Mouse (Mus musculus) heart, embryonic 16.5 days (tissue): ENCODE measurements around the gene Inhbe. TPM values are rescaled to one million over a fixed set of nuclear protein-coding genes. Genes with fewer than 3 reads are reported as not detected.
A peak's percentile ranks its signal among the peaks of the same experiment; 100 is the strongest.
"Not testable (repeated sequence)": the region's sequence is repeated elsewhere in the genome, so short reads cannot be mapped to it uniquely, and the experiment has no call there.

Source experiments
- ATAC-seq: fragments of 200-750 bp; cut with Nextera tagmentation; replicated peaks from 2 replicates; pipeline ENCODE4 v1.8.0; 2017; ENCODE audit warnings: moderate number of reproducible peaks; ENCODE audit not compliant: insufficient read depth, low FRiP score; ENCODE audit errors: extremely low read depth
- H3K27ac ChIP-seq: fragments of 300-500 bp; sonication (generic); 2 replicates; pipeline ENCODE4 v1.5.1; 2014; ENCODE audit warnings: mild to moderate bottlenecking, low read length, control low read depth, moderate library complexity
- H3K27me3 ChIP-seq: fragments of 300-500 bp; sonication (generic); 2 replicates; pipeline ENCODE4 v1.6.1; 2014; ENCODE audit warnings: low read length, mixed read lengths; ENCODE audit not compliant: control insufficient read depth, insufficient read depth
- H3K36me3 ChIP-seq: fragments of 300-500 bp; sonication (generic); 2 replicates; pipeline ENCODE4 v1.6.1; 2014; ENCODE audit not compliant: control insufficient read depth, insufficient read depth
- H3K4me1 ChIP-seq: fragments of 300-500 bp; sonication (generic); 2 replicates; pipeline ENCODE4 v1.6.1; 2014; ENCODE audit warnings: low read length, mixed read lengths; ENCODE audit not compliant: control insufficient read depth, insufficient read depth
- H3K4me2 ChIP-seq: fragments of 300-500 bp; sonication (generic); 2 replicates; pipeline ENCODE4 v1.6.1; 2014; ENCODE audit warnings: low read depth, mild to moderate bottlenecking, control low read depth, low read length
- H3K4me3 ChIP-seq: fragments of 300-500 bp; sonication (generic); 2 replicates; pipeline ENCODE4 v1.5.1; 2014; ENCODE audit warnings: mild to moderate bottlenecking, control low read depth, low read length
- H3K9ac ChIP-seq: fragments of 300-500 bp; sonication (generic); 2 replicates; pipeline ENCODE4 v1.6.1; 2014; ENCODE audit warnings: low read length, control low read depth
- H3K9me3 ChIP-seq: fragments of 300-500 bp; sonication (generic); replicated peaks from 2 replicates; pipeline ENCODE4 v1.6.1; 2016; ENCODE audit warnings: low read length; ENCODE audit not compliant: control insufficient read depth
- WGBS: fragments of 180-500 bp; shearing (Covaris S2); extraction: QIAGEN DNeasy Blood & Tissue Kit; methylation state at CpG from one replicate; pipeline ENCODE4 v1.1.7; 2014; 5-methylcytosine and 5-hydroxymethylcytosine counted together
- polyA plus RNA-seq: library from polyadenylated mRNA; unstranded; fragments of >200 nt; fragmentation: Nextera tagmentation; extraction: Ambion mirVana; gene quantifications from 2 replicates; pipeline ENCODE4 v1.2.1, GENCODE M21; 2015

Gene Inhbe
- polyA plus RNA-seq, 1 experiment from 2014 or later, result not detected

DNA sequence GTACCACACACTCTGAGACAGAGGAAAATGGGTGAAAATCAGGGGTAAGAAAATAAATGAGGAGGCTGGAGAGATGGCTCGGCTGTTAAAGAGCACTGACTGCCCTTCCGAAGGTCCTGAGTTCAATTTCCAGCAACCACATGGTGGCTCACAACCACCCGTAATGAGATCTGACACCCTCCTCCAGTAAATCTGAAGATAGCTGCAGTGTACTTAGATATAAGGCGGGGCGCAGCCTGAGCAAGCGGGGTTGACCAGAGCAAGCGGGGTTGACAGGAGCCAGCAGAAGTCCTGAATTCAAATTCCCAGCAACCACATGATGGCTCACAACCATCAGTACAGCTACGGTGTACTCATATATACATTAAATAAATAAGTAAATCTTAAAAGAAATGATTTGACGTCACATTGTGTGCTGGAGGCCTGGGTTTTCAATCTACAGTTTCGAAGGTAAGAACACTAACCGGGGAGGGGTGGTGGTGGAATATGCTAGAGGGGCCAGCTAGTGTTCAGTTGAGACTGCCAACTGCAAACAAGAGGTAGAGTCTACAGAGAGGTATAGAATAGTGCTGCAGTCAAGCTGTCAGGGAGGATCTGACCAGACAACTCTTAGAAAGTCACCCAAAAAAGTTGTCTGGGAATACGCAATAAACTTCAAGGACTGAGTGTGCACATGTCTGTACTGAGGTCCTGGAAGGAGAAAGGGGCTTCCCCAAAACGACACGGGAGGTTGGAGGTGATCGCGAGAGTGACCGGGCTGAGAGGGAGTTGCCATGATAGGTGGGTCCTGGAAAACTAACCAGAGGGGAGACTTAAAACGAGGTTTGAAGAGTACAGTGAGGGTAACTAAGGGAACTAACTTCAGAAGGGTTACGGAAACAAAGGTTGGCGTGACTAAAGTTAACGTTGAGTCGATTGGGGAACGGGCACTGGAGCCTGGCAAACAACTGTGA lies 43.4 kb downstream of the Inhbe start:
- Histone ChIP-seq H3K9me3 (no peaks in the 10 kb centered on the region), H3K4me2 (peak overlapping the region; percentile 77), H3K4me3 (peak overlapping the region; percentile 80), H3K9ac (peak overlapping the region; percentile 84), H3K4me1 (peaks cover 11% of the 10 kb centered on the region), H3K36me3 (peaks cover 22% of the 10 kb centered on the region), H3K27me3 (no peaks in the 10 kb centered on the region), H3K27ac (peak overlapping the region; percentile 53; the same call in 1 of the 2 replicates)
- peak; percentile 17; the same call in 1 of the 2 replicates for ATAC-seq
- 35% methylated on average over 23 of the region's 23 CpGs for WGBS

- not testable (repeated sequence) for H3K4me3 ChIP-seq, H3K9ac ChIP-seq, ATAC-seq, H3K4me2 ChIP-seq, H3K27me3 ChIP-seq, H3K9me3 ChIP-seq, H3K27ac ChIP-seq
- H3K4me1 ChIP-seq, result peaks cover 11% of the 10 kb centered on the region
- peaks cover 34% of the 10 kb centered on the region for H3K36me3 ChIP-seq
- WGBS, result 86% methylated on average over 3 of the region's 3 CpGs
Observed at GRCm38 (mm10) chr10:127309167-127309566, 45.0 kb downstream of the Inhbe start.

GRCm38 (mm10) chr10:127303136-127303535 lies 51.1 kb downstream of the Inhbe start:
- 88% methylated on average over 11 of the region's 11 CpGs for WGBS

DNA sequence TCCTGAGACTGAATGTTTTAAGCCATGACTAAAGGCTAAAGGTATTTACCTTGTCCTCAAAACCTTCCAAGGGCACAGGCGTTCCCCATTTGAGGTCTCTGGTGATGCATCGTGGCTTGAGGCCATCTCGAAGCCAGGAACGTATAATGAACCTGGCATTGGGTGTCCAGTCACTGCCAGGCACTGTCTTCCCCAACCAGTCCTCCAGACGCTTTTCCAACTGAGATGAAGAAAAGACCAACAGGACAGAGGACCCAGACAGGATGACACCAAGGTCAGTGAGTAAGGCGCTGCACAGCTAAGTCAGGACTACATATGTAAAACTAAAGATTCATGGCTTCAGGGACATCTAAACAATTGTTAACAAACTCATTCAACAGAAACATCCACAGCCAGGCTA lies 53.9 kb downstream of the Inhbe start:
- 93% methylated on average over 6 of the region's 6 CpGs for WGBS
- Histone ChIP-seq H3K27me3 (no peaks in the 10 kb centered on the region), H3K4me2 (no peak overlapping the region), H3K9me3 (no peaks in the 10 kb centered on the region), H3K4me1 (peaks cover 11% of the 10 kb centered on the region), H3K36me3 (peaks cover 72% of the 10 kb centered on the region), H3K4me3 (no peak overlapping the region), H3K9ac (no peak overlapping the region), H3K27ac (no peak overlapping the region)
- ATAC-seq, result no peak

More at GRCm38 (mm10) chr10:127303136-127303535, 51.1 kb downstream of the Inhbe start:
- no peak overlapping the region for H3K9ac ChIP-seq
- no peak for ATAC-seq
- no peaks in the 10 kb centered on the region for H3K27me3 ChIP-seq
- H3K9me3 ChIP-seq, result no peaks in the 10 kb centered on the region
- H3K4me2 ChIP-seq, result no peak overlapping the region
- H3K4me1 ChIP-seq, result no peaks in the 10 kb centered on the region
- no peak overlapping the region for H3K27ac ChIP-seq
- H3K4me3 ChIP-seq, result no peak overlapping the region
- H3K36me3 ChIP-seq, result peaks cover 67% of the 10 kb centered on the region

Other genes with a start within 250 kb of the Inhbe start
- gene Os9, start 233.3 kb downstream of the Inhbe start, polyA plus RNA-seq, result 55.9 and 57.5 TPM in 2 replicates
- gene B4galnt1, start 189.2 kb downstream of the Inhbe start, polyA plus RNA-seq, result 3.4 and 6.5 TPM in 2 replicates
- gene Slc26a10, start 173.8 kb downstream of the Inhbe start, polyA plus RNA-seq, result 16.2 and 17.6 TPM in 2 replicates
- gene Arhgef25, start 164.3 kb downstream of the Inhbe start, polyA plus RNA-seq, result 26.0 and 27.0 TPM in 2 replicates
- gene Dtx3, start 158.7 kb downstream of the Inhbe start, polyA plus RNA-seq, result 69.9 and 72.5 TPM in 2 replicates
- 26.3 and 27.2 TPM in 2 replicates for gene Pip4k2c, start 142.8 kb downstream of the Inhbe start, polyA plus RNA-seq
- 0.36 and 0.70 TPM in 2 replicates for gene Kif5a, start 91.1 kb downstream of the Inhbe start, polyA plus RNA-seq
- 148 and 152 TPM in 2 replicates for gene Dctn2, start 88.0 kb downstream of the Inhbe start, polyA plus RNA-seq
- gene Mbd6, start 65.4 kb downstream of the Inhbe start, polyA plus RNA-seq, result 11.4 and 11.7 TPM in 2 replicates
- gene Mars, start 42.6 kb downstream of the Inhbe start, polyA plus RNA-seq, result 80.4 and 81.2 TPM in 2 replicates
- 7.5 and 15.9 TPM in 2 replicates for gene Arhgap9, start 32.4 kb downstream of the Inhbe start, polyA plus RNA-seq
- 0.91 and 1.4 TPM in 2 replicates for gene Gli1, start 12.4 kb downstream of the Inhbe start, polyA plus RNA-seq
- not detected in 2 replicates for gene Inhbc, start 16.0 kb upstream of the Inhbe start, polyA plus RNA-seq
- gene R3hdm2, start 25.9 kb upstream of the Inhbe start, polyA plus RNA-seq, result 22.6 and 29.9 TPM in 2 replicates
- gene Stac3, start 147.3 kb upstream of the Inhbe start, polyA plus RNA-seq, result 0.46 and 0.84 TPM in 2 replicates
- gene Ndufa4l2, start 160.6 kb upstream of the Inhbe start, polyA plus RNA-seq, result 59.8 and 72.0 TPM in 2 replicates
- 127 and 132 TPM in 2 replicates for gene Shmt2, start 168.0 kb upstream of the Inhbe start, polyA plus RNA-seq
- 1.2 and 1.4 TPM in 2 replicates for gene Nxph4, start 180.1 kb upstream of the Inhbe start, polyA plus RNA-seq